Mouse (Mus musculus): ENCODE results near the gene Hbp1.

Hbp1 gene

DNA sequence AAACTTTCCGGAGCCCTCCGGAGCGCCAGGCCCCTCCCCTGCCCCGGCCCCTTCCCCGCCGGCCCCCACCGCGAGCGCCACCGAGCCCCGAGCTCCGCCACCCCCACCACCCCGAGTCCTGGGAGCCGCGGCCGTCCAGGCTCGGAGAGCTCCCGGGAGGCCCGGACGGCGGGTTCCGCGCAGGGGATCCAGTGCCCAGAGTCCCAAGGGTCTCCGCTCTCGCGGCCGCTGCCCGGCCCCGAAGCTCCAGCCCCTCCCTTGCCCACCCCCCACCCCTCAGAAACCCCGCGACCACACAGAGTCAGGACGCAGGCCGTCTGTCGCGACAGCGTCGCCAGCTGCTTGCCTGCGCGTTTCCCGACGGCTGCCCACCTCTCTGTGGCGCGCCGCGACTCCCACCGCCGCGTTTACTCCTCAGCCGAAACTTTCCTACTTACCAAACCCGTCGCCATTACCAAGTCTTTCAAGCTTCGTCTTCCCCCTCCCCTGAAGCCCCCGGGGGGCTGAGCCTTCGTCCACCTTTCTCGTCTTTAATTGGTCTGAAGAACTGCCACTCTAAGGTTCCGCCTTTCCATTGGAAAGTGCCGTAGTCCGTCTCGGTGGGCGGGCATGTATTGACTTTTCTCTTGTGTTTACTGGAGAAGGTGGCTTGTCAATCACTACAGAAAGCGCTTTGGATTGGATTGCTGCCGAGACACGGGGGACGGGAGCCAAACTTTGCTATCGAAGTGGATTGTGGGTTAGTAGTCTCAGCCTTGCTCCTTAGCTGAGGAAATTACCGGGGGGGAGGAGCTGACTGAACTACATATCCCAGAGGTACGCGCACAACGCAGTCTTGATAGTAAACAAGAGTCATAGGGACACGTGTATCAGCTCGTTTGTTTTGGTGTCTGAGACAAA lies at the start of gene Hbp1:
TSS of gene Hbp1 (minus strand) at position 777 of the 900 bp plus-strand sequence.
- peak; percentile 100 for DNase-seq (ENCODE audit: low read depth, low spot score)

DNA sequence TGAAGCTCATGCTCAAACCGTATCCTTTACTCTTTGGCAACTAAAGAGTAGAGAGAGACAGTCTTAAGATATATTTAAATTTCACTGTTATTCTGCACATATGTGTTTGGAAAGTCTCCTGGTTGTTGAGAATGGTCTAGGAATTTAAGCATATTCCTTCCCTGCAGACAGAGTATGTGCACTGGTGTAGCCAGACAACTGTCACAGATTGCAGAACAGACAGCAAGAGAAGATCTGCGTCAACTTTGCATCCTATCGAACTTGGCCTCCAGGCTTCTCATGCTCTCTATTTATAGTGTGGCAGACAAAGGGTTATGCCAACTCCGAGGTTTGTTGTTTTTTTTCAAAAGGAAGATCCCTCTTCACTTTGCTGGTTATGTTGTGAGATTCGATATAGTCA lies 48.4 kb upstream of the Hbp1 start:
- no peak for DNase-seq (ENCODE audit: low read depth, low spot score)

GRCm38 (mm10) chr12:31997328-31997878 lies 47.1 kb upstream of the Hbp1 start:
- no peak for DNase-seq (ENCODE audit: low read depth, low spot score)

- no peak for DNase-seq (ENCODE audit: low read depth, low spot score)
Observed at GRCm38 (mm10) chr12:31996877-31997276, 46.5 kb upstream of the Hbp1 start.

DNA sequence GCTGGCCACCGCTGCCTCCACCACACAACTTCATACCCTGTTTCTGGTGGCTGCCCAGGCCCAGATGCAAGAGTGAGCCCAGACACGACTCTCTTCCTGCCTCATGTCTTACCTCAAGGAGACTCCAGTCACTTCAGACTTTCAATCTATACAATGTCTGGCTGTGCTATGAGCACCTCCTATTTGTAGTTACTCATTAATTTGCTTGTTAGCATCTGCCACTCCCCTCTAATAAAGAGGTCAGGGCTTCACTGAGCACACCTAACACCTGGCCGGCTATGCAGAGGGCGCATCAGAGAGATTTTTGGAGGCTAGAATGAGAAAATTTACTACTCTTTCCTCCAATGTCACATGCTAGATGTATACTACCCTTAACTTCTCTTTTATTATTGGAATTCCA lies 40.2 kb upstream of the Hbp1 start:
- DNase-seq (ENCODE audit: low read depth, low spot score) = no peak

GRCm38 (mm10) chr12:31989726-31990125 lies 39.4 kb upstream of the Hbp1 start:
- DNase-seq (ENCODE audit: low read depth, low spot score) = no peak

DNA sequence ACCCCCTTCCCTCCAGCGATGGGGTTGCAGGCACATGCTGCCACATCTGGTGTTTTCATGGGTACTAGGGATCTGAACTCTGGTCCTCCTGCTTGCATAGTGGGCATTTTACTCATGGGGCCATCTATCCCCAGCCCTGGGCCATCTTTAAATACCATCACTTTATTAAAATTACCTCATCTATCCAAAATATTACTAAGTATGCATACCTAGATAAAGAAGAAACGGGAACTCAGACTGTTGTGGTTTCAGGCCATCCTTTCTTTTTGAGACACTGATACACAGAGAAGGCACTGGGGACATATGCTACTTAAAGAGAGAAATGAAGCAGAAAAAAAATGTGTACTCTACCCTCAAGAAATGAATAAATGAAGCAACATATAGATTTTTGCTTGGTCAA lies 36.1 kb upstream of the Hbp1 start:
- DNase-seq (ENCODE audit: low read depth, low spot score) = no peak

GRCm38 (mm10) chr12:31985738-31986137 lies 35.4 kb upstream of the Hbp1 start:
- no peak for DNase-seq (ENCODE audit: low read depth, low spot score)

GRCm38 (mm10) chr12:31984664-31985063 lies 34.3 kb upstream of the Hbp1 start:
- no peak for DNase-seq (ENCODE audit: low read depth, low spot score)

DNA sequence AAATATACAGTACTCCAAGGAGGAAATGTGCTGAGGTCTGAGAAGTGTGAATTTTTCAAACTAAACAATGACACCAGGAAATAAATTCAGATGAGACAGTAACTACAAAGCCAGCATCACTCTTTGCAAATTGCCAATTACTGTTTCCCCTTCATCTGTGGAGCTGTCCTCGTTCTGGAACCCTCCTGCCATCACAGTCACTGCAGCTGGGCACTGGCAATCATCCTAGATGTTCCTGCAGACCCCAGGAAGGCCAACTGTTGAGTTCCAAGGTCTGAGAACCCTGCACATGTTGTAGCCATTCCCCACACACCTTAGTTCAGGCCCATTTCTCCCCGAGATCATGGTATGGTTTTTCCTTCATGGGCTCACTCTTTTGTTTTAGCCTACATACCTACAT lies 33.9 kb upstream of the Hbp1 start:
- DNase-seq (ENCODE audit: low read depth, low spot score) = no peak

- DNase-seq (ENCODE audit: low read depth, low spot score) = no peak
Observed at GRCm38 (mm10) chr12:31983769-31984168, 33.4 kb upstream of the Hbp1 start.

DNA sequence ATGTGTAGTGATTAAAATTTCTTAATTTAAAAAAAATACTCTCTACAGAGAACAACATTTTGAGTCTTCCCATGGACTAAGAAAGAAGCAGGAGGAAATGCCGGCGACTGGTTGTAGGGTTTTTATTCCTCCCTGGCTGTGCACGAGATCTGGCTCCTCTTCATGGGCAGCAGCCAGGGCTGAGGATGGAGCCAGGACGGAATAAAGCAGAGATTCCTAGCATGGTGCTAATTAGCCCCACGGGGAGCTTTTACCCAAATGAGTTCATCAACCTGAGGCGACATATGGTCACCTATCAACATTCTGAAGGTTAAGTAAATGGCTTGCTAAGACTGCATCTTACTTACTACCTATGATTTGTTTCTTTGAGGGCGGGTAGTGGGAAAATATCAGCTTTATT lies 32.9 kb upstream of the Hbp1 start:
- DNase-seq (ENCODE audit: low read depth, low spot score) = no peak

- DNase-seq (ENCODE audit: low read depth, low spot score) = no peak
Observed at GRCm38 (mm10) chr12:31977613-31978195, 27.4 kb upstream of the Hbp1 start.

- DNase-seq (ENCODE audit: low read depth, low spot score) = no peak
Observed at GRCm38 (mm10) chr12:31976544-31976943, 26.2 kb upstream of the Hbp1 start.

DNA sequence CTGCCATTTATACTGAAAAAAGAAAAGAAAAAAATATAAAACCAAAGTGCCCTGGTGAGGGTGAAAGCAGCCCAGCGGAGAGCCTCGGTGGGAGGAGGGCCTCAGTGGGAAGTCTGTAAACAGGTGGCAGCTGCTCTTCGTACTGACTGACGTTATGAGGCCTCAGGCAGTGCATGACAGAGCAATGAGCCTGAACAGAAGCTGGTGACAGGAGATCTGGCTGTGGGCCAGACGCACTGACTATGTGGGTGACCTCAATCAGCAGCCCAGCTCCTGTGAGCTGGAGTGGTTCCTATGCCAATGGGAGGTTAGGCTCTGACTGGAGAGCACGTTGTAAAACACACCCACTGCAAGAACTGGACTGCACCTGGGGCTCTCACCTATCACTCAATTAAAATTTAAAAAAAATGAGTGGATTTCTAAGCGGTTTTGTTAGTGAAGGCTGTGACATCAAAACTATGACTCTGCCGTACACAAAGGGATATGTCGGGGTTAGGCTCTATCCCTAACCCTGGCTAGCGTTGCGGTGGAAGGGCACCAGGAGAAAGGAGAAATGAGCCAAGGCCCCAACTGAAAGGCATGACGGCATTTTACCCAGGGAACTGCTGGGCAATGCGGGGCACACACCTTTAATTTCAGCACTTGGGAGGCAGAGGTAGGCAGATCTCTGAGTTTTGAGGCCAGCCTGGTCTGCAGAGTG lies 23.3 kb upstream of the Hbp1 start:
- DNase-seq (ENCODE audit: low read depth, low spot score) = peak; percentile 51

GRCm38 (mm10) chr12:31971547-31971946 lies 21.2 kb upstream of the Hbp1 start:
- DNase-seq (ENCODE audit: low read depth, low spot score) = no peak

GRCm38 (mm10) chr12:31969111-31969510 lies 18.8 kb upstream of the Hbp1 start:
- DNase-seq (ENCODE audit: low read depth, low spot score) = no peak

GRCm38 (mm10) chr12:31967536-31967935 lies 17.2 kb upstream of the Hbp1 start:
- peak; percentile 45 for DNase-seq (ENCODE audit: low read depth, low spot score)

DNA sequence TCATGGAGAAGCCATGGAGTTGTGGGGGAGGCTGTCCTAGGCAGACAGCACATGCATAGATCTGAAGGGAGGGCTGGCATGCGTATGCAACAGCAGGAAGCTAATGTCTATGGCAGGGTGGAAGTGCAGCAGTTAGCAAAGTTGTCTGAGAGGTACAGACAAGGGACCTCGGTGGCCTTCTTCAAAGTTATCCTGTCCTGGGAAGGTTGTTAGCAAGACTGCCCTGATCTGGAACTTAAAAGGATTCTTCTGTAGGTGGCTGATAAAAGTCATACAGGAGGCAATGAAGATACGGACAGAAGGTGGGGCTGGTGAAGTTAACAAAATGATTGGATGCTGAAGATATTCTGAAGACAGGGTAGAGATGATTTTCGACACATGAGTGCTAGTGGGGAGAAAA lies 16.1 kb upstream of the Hbp1 start:
- no peak for DNase-seq (ENCODE audit: low read depth, low spot score)

DNA sequence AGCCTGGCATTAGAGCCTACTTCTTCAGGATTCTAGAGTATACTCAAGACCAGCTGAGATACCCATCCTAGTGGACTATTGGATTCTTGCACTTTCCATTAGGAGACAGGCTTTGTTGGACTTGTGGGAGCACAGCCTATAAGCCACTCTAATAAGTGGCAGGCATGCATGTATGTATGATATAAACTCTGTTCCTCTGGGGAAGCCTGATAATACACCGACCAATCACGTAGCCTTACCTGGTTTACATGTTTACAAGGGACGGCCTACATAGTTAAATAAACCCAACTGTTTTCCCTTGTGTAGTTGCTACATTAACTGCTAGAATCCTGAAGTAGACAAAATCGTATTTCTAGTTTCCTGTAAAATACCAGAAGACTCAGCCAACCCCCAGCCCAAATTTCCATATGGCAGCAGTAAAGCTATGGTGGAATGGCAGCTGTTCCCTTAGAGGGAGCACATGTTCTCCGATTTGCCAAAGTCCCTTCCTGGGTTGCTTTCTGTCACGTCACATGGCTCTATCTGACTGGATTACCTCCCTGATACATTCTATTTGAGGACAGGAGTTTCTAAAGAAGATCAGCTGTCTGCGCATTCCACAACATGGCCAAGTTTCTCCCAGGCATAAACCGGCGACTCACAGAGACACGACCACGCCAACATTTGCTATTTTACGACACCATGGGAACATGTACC lies 15.3 kb upstream of the Hbp1 start:
- no peak for DNase-seq (ENCODE audit: low read depth, low spot score)

DNA sequence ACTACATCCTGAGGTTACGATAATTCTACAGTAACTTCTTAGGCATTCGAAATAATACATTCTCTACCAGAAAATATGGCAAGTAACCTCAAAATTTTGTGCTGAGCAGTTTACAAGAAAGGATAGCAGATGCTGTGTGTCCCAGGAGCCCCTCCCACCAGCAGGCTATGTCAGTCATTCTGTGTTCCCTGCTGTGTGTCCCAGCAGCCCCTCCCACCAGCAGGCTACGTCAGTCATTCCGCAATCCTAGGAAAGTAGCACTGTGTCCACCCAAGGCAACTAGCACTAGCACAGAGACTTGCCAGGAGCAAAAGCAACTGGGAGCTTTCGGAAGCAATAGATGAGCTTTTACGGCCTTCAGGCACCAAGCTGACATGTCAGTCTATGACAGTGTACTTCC lies 13.7 kb upstream of the Hbp1 start:
- no peak for DNase-seq (ENCODE audit: low read depth, low spot score)

- DNase-seq (ENCODE audit: low read depth, low spot score) = no peak
Observed at GRCm38 (mm10) chr12:31955843-31956242, 5.5 kb upstream of the Hbp1 start.

Data from retina, adult 2 months (tissue).